Mouse (Mus musculus): Measurements from ENCODE around the gene Iffo2. TPM values are rescaled to one million over a fixed set of nuclear protein-coding genes. Genes with fewer than 3 reads are reported as not detected.

Iffo2 gene
- total and polyA plus RNA-seq, 2 experiments from 2014 or later: 5.8 to 18.1 TPM

- H3K9ac ChIP-seq (replicated peaks; ENCODE audit: low read length, poor library complexity, severe bottlenecking): no peak overlapping the region
- no peak overlapping the region for H3K4me2 ChIP-seq (ENCODE audit: low read depth, low read length, poor library complexity, severe bottlenecking)
- no peak for TF ChIP-seq CTCF (IDR thresholded peaks at IDR 0.05)
- no peaks in the 10 kb centered on the region for H3K27me3 ChIP-seq (ENCODE audit: insufficient read depth, low read length)
- WGBS: 77% methylated on average over 11 of the region's 11 CpGs
- ATAC-seq (ENCODE audit: low FRiP score): no peak
- no peaks in the 10 kb centered on the region for H3K9me3 ChIP-seq (ENCODE audit: low read length)
- H3K4me1 ChIP-seq (ENCODE audit: insufficient read depth, low read length): peaks cover 15% of the 10 kb centered on the region
- DNase-seq (ENCODE audit: low spot score): no peak
- H3K4me3 ChIP-seq (ENCODE audit: low read depth, low read length): no peak overlapping the region
- no peaks in the 10 kb centered on the region for H3K36me3 ChIP-seq (ENCODE audit: insufficient read depth, low read length)
- H3K27ac ChIP-seq (ENCODE audit: low read depth, low read length): no peak overlapping the region
These were observed 54.4 kb downstream of the Iffo2 start for GRCm38 (mm10) chr4:139584704-139585103.

- Histone ChIP-seq H3K9ac (replicated peaks; ENCODE audit: low read length, poor library complexity, severe bottlenecking) (no peak overlapping the region), H3K27me3 (ENCODE audit: insufficient read depth, low read length) (no peaks in the 10 kb centered on the region), H3K4me3 (ENCODE audit: low read depth, low read length) (no peak overlapping the region), H3K4me2 (ENCODE audit: low read depth, low read length, poor library complexity, severe bottlenecking) (no peak overlapping the region), H3K27ac (ENCODE audit: low read depth, low read length) (no peak overlapping the region), H3K4me1 (ENCODE audit: insufficient read depth, low read length) (peaks cover 9% of the 10 kb centered on the region), H3K9me3 (ENCODE audit: low read length) (no peaks in the 10 kb centered on the region), H3K36me3 (ENCODE audit: insufficient read depth, low read length) (no peaks in the 10 kb centered on the region)
- DNase-seq (ENCODE audit: low spot score) (no peak), ATAC-seq (ENCODE audit: low FRiP score) (no peak)
- no peak for TF ChIP-seq CTCF (IDR thresholded peaks at IDR 0.05)
- 86% methylated on average over 7 of the region's 7 CpGs for WGBS
These were observed 55.4 kb downstream of the Iffo2 start for GRCm38 (mm10) chr4:139585713-139586112.

DNA sequence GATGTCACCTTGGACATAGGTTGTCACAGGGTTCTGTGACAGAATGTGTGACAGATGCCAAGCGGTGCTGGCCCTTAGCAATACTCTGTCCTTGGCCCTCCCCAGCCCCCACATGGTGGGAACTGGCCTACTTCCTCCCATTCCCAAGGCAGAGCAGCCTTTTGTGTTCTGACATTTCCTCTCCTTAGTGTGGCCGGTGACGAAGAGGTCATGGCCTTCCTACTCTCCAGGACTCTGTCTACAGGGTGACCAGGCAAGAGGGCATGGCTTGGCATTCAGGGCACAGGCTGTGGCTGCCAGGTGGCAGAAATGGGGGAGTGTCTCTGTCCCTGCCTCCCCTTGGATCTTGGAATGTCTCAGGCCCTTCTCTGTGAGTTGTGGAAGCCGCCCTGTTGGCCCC lies 57.0 kb downstream of the Iffo2 start:
- no peaks in the 10 kb centered on the region for H3K4me1 ChIP-seq (ENCODE audit: insufficient read depth, low read length)
- no peaks in the 10 kb centered on the region for H3K9me3 ChIP-seq (ENCODE audit: low read length)
- H3K4me2 ChIP-seq (ENCODE audit: low read depth, low read length, poor library complexity, severe bottlenecking): no peak overlapping the region
- no peak overlapping the region for H3K9ac ChIP-seq (replicated peaks; ENCODE audit: low read length, poor library complexity, severe bottlenecking)
- no peak for DNase-seq (ENCODE audit: low spot score)
- H3K27me3 ChIP-seq (ENCODE audit: insufficient read depth, low read length): no peaks in the 10 kb centered on the region
- WGBS: 75% methylated on average over 4 of the region's 4 CpGs
- no peak overlapping the region for H3K27ac ChIP-seq (ENCODE audit: low read depth, low read length)
- no peak overlapping the region for H3K4me3 ChIP-seq (ENCODE audit: low read depth, low read length)
- H3K36me3 ChIP-seq (ENCODE audit: insufficient read depth, low read length): no peaks in the 10 kb centered on the region
- TF ChIP-seq CTCF (IDR thresholded peaks at IDR 0.05): no peak
- ATAC-seq (ENCODE audit: low FRiP score): no peak

DNA sequence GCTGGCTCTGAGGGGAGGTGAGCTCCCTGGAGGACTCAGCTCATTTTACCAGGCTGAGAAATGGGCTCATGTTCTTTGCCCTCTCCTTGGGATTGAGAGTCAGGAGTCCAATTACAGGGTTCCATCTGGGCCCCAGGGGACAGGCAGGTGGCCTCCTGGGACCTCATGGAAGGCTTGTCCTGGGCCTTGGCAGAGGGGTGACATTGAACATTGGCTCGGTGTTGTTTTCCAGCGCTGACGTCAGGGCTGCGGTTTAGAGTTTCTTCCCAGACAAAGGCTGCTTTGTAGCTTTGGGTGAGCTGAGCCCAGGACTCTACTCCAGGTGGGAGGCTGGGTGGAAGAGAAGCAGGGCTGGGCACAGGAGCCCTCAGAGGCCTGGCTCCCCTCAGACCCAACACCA lies 57.4 kb downstream of the Iffo2 start:
- Histone ChIP-seq H3K27me3 (ENCODE audit: insufficient read depth, low read length) (no peaks in the 10 kb centered on the region), H3K4me1 (ENCODE audit: insufficient read depth, low read length) (no peaks in the 10 kb centered on the region), H3K4me3 (ENCODE audit: low read depth, low read length) (no peak overlapping the region), H3K36me3 (ENCODE audit: insufficient read depth, low read length) (no peaks in the 10 kb centered on the region), H3K9ac (replicated peaks; ENCODE audit: low read length, poor library complexity, severe bottlenecking) (no peak overlapping the region), H3K27ac (ENCODE audit: low read depth, low read length) (no peak overlapping the region), H3K9me3 (ENCODE audit: low read length) (no peaks in the 10 kb centered on the region), H3K4me2 (ENCODE audit: low read depth, low read length, poor library complexity, severe bottlenecking) (no peak overlapping the region)
- DNase-seq (ENCODE audit: low spot score): no peak
- no peak for TF ChIP-seq CTCF (IDR thresholded peaks at IDR 0.05)
- no peak for ATAC-seq (ENCODE audit: low FRiP score)
- WGBS: 83% methylated on average over 4 of the region's 4 CpGs

DNA sequence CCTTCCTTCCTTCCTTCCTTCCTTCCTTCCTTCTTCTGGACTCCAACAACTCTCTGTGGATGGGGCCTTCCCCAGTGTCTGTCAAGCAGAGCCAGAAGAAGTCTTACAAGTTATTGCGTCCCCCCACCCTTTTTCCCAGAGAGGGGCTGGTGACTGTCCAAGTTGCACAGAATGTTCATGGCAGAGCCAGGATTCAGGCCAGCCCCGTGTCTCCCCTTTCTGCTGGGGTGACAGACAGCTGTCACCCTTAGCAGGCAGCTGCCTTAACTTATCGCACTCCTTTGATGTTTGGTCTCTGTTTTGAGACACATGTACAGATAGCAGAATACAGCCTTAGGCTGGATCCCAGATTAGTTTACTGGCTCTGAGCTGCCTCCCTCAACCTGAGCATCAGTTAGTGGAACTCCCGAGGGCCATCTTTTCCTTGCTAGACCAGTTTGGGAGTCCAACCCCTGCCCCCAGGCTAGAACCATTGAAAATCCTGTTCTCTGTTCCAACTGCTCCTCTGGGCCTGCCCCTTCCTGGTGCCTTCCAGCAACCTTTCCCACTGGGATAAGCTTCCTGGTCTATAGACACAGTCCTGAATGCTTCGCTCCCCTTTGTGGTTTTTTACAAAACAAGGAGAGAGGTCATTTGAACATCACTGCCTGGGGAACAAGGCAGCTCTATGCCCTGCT lies 59.1 kb downstream of the Iffo2 start:
- no peak for TF ChIP-seq CTCF (IDR thresholded peaks at IDR 0.05)

DNA sequence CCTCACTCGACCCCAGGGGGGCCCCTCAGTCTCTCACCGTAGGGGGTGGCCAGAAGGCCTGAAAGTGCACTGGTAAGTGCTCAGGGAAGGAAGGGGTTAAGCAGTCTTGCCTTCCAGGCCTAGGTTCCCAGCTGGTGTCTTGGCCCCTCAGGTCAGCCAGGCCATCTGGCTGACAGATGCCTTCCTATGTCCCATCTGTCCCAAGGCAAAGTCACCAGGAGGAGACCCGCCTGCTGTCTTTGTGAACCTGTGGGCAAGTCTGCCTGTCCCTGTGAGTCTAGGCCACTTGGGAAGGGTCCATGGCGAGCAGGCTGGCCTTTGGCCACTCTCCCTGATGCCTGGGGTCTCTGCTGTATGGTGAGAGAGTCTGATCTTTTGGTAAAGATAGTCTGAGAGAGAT lies 60.1 kb downstream of the Iffo2 start:
- Histone ChIP-seq H3K27me3 (ENCODE audit: insufficient read depth, low read length) (no peaks in the 10 kb centered on the region), H3K27ac (ENCODE audit: low read depth, low read length) (no peak overlapping the region), H3K4me1 (ENCODE audit: insufficient read depth, low read length) (peaks cover 1% of the 10 kb centered on the region; the same call in 1 of the 2 replicates), H3K4me2 (ENCODE audit: low read depth, low read length, poor library complexity, severe bottlenecking) (no peak overlapping the region), H3K36me3 (ENCODE audit: insufficient read depth, low read length) (no peaks in the 10 kb centered on the region), H3K4me3 (ENCODE audit: low read depth, low read length) (no peak overlapping the region), H3K9me3 (ENCODE audit: low read length) (no peaks in the 10 kb centered on the region), H3K9ac (replicated peaks; ENCODE audit: low read length, poor library complexity, severe bottlenecking) (no peak overlapping the region)
- TF ChIP-seq CTCF (IDR thresholded peaks at IDR 0.05): no peak
- DNase-seq (ENCODE audit: low spot score) (peak; percentile 70), ATAC-seq (ENCODE audit: low FRiP score) (no peak)
- 53% methylated on average over 4 of the region's 4 CpGs for WGBS

More for the DNA sequence above, 59.1 kb downstream of the Iffo2 start:
- DNase-seq (ENCODE audit: low spot score) (no peak), ATAC-seq (ENCODE audit: low FRiP score) (no peak)
- Histone ChIP-seq H3K27ac (ENCODE audit: low read depth, low read length) (no peak overlapping the region), H3K4me2 (ENCODE audit: low read depth, low read length, poor library complexity, severe bottlenecking) (no peak overlapping the region), H3K4me3 (ENCODE audit: low read depth, low read length) (no peak overlapping the region), H3K4me1 (ENCODE audit: insufficient read depth, low read length) (no peaks in the 10 kb centered on the region), H3K9ac (replicated peaks; ENCODE audit: low read length, poor library complexity, severe bottlenecking) (no peak overlapping the region), H3K36me3 (ENCODE audit: insufficient read depth, low read length) (no peaks in the 10 kb centered on the region), H3K9me3 (ENCODE audit: low read length) (no peaks in the 10 kb centered on the region), H3K27me3 (ENCODE audit: insufficient read depth, low read length) (no peaks in the 10 kb centered on the region)
- 35% methylated on average over 5 of the region's 5 CpGs for WGBS

Measured in midbrain, postnatal 0 days (tissue).